Mouse (Mus musculus) adipose tissue, adult 10 weeks (tissue): ENCODE data around the gene Asns. TPM values are rescaled to one million over a fixed set of nuclear protein-coding genes. Genes with fewer than 3 reads are reported as not detected.

Experiments used
- polyA plus RNA-seq: library from polyadenylated mRNA; stranded (reverse); fragments of 350-450 nt; fragmentation: Illumina TruSeq; extraction: RNeasy Lipid Tissue Mini Kit (QIAGEN cat#74804); gene quantifications from one replicate; pipeline ENCODE4 v1.2.3, GENCODE M21; 2014; ENCODE audit warnings: low read depth, low replicate concordance

The Asns gene
- 40.4 TPM for polyA plus RNA-seq

DNA sequence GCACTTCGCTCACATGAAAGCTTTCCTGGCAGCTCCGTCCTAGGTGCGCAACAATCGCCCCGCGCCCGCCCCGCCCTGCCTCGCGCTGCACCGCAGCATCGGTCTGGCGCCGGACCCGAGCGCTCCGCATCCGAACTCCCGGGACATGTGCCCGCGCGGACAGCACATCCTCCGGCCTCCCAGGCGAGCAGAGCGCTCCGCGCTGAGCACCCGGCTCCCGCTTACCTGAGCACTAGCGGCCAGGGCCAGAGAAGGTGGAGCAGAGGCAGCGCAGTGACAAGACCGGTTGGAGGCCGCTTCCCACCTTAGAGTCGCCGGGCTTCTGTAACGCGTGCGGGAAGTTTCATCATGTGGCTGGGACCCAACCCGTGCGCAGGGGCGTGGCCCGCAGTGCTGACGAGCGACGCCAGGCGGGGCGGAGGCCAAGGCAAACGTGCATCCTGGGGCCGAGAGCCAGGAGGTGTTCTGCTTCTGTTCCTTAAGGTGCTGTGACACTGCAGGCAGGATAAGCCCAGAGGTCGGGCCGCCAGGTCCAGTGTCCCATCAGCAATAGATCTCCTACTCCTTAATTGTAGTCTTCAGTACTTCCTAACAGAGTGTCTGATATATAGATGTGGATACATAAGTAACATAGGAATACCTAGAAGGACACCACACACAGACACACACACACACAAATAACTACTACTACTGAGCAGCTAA is at the start of gene Asns:
Gene Asns, minus strand, starts transcription at position 371 of the 702 bp plus-strand sequence.

Other genes starting within 250 kb of the Asns start
- gene Tac1, start 138.4 kb downstream of the Asns start, polyA plus RNA-seq, result not detected
- gene C1galt1, start 151.6 kb upstream of the Asns start, polyA plus RNA-seq, result 18.1 TPM